Mouse (Mus musculus): ENCODE measurements around the gene Ap1s1. TPM values are rescaled to one million over a fixed set of nuclear protein-coding genes. Genes with fewer than 3 reads are reported as not detected.

The Ap1s1 gene
- polyA plus RNA-seq, 1 experiment from 2014 or later, result 284 TPM

DNA sequence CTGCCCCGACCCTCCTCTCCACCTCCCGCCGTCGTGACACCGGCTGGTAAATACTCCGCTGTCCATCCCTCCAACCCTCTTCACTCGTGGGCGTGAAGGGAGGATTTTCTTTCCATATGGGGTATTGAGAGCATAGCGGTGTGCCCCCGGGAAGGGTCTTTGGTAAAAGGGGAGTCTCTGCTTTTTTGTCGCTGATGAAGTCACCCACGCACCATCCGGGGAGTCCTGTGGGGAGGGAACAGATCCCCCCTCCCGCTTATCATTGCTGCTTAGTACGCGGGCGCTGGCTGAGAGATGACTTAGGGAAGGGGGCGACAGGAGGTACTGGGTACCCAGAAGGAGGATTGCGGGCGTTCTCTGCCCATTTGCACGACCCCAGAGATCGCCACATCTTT lies 15.5 kb downstream of the Ap1s1 start:
- Histone ChIP-seq H3K9me3 (no peaks in the 10 kb centered on the region), H3K27ac (no peak overlapping the region), H3K36me3 (replicated peaks) (no peaks in the 10 kb centered on the region), H3K4me2 (peak overlapping the region; percentile 92), H3K4me3 (peak overlapping the region; percentile 57), H3K9ac (peak overlapping the region; percentile 51), H3K27me3 (replicated peaks) (peaks cover 48% of the 10 kb centered on the region), H3K4me1 (peaks cover 42% of the 10 kb centered on the region)
- ATAC-seq (replicated peaks), result 0 out of 2 replicates have a peak, but pooled peaks have one; percentile 0
- WGBS, result 8% methylated on average over 22 of the region's 22 CpGs

GRCm38 (mm10) chr5:137029643-137030415 lies 16.1 kb downstream of the Ap1s1 start:
- Histone ChIP-seq H3K4me3 (peak overlapping the region; percentile 57), H3K9ac (peak overlapping the region; percentile 51), H3K27ac (peak overlapping the region; percentile 62), H3K36me3 (replicated peaks) (no peaks in the 10 kb centered on the region), H3K4me1 (peaks cover 48% of the 10 kb centered on the region), H3K4me2 (peak overlapping the region; percentile 92), H3K27me3 (replicated peaks) (peaks cover 51% of the 10 kb centered on the region), H3K9me3 (no peaks in the 10 kb centered on the region)
- under 1% methylated on average over 52 of the region's 52 CpGs for WGBS
- peak; percentile 78 for ATAC-seq (replicated peaks)

- H3K4me1 ChIP-seq, result peaks cover 51% of the 10 kb centered on the region
- H3K36me3 ChIP-seq (replicated peaks), result no peaks in the 10 kb centered on the region
- 1% methylated on average over 7 of the region's 8 CpGs for WGBS
- peak; percentile 7 for ATAC-seq (replicated peaks)
- H3K9me3 ChIP-seq, result no peaks in the 10 kb centered on the region
- peak overlapping the region; percentile 62 for H3K27ac ChIP-seq
- H3K9ac ChIP-seq, result peak overlapping the region; percentile 36
- H3K4me3 ChIP-seq, result peak overlapping the region; percentile 57
- H3K4me2 ChIP-seq, result peak overlapping the region; percentile 92
- peaks cover 57% of the 10 kb centered on the region for H3K27me3 ChIP-seq (replicated peaks)
Observed at GRCm38 (mm10) chr5:137029273-137029585, 16.7 kb downstream of the Ap1s1 start.

- peak; percentile 11; the same call in 1 of the 2 replicates for ATAC-seq (replicated peaks)
- Histone ChIP-seq H3K4me1 (peaks cover 51% of the 10 kb centered on the region), H3K4me3 (peak overlapping the region; percentile 57), H3K27ac (no peak overlapping the region), H3K9ac (peak overlapping the region; percentile 36; the same call in 1 of the 2 replicates), H3K9me3 (no peaks in the 10 kb centered on the region), H3K36me3 (replicated peaks) (no peaks in the 10 kb centered on the region), H3K4me2 (peak overlapping the region; percentile 92), H3K27me3 (replicated peaks) (peaks cover 60% of the 10 kb centered on the region)
- WGBS, result 1% methylated on average over 28 of the region's 29 CpGs
Observed at GRCm38 (mm10) chr5:137028561-137029272, 17.2 kb downstream of the Ap1s1 start.

GRCm38 (mm10) chr5:137026092-137026491 lies 19.8 kb downstream of the Ap1s1 start, which contains the start of gene Vgf:
Gene Vgf (plus strand): TSS chr5:137026392.
- 43% methylated on average over 4 of the region's 4 CpGs for WGBS
- H3K9me3 ChIP-seq, result no peaks in the 10 kb centered on the region
- peak within 1 kb of the TSS; percentile 35 for H3K4me3 ChIP-seq
- H3K27ac ChIP-seq, result no peak within 1 kb of the TSS
- peak within 1 kb of the TSS; percentile 56 for H3K4me2 ChIP-seq
- no peak within 1 kb of the TSS for H3K9ac ChIP-seq
- H3K4me1 ChIP-seq, result peaks cover 36% of the 10 kb centered on the region
- no peaks in the 10 kb centered on the region for H3K36me3 ChIP-seq (replicated peaks)
- H3K27me3 ChIP-seq (replicated peaks), result peaks cover 54% of the 10 kb centered on the region
- ATAC-seq (replicated peaks), result no peak

DNA sequence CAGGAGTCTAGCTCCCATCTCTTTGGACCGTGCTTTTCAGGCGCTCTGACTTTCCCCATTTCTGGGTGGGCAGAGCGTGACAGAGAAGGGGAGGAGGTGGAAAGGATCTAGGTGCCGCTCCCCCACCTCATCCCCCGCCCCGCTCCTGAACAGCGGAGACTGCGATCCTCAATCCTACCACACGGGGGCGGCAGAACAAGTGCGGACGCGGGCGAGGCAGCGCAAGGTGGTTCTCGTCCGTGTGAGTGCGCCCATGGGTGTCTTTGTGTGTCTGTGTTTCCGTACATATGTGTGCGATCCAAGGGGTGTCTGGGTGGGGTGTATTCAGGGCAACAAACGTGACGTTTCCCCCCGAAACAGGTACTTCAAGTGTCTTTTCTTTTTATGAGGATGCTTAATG lies 20.8 kb downstream of the Ap1s1 start:
- H3K4me1 ChIP-seq, result peaks cover 27% of the 10 kb centered on the region
- no peaks in the 10 kb centered on the region for H3K36me3 ChIP-seq (replicated peaks)
- 0% methylated on average over 23 of the region's 23 CpGs for WGBS
- no peak for ATAC-seq (replicated peaks)
- no peaks in the 10 kb centered on the region for H3K9me3 ChIP-seq
- no peak overlapping the region for H3K9ac ChIP-seq
- H3K27me3 ChIP-seq (replicated peaks), result peaks cover 51% of the 10 kb centered on the region
- H3K27ac ChIP-seq, result no peak overlapping the region
- peak overlapping the region; percentile 56 for H3K4me2 ChIP-seq
- peak overlapping the region; percentile 35 for H3K4me3 ChIP-seq

DNA sequence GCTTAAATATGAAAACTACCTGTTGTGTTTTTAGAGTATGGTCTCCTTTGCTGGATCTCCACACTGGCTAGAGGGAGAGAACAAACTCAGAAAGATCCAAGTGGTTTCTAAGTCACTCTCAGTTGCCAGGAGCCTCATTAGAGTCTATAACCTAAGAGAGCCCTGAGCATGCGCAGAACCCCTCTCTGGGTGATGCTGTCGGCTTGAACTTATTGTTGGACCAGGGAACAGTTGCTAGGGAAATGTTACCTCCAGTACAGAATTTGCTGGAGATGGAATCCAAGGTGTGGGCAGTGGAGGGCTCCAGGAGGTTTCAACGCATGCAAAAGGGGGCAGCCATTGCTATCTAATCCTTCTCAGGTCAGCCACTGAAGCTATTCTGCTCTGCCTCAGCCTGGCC lies 21.6 kb downstream of the Ap1s1 start:
- H3K4me1 ChIP-seq, result peaks cover 23% of the 10 kb centered on the region
- 53% methylated on average over 3 of the region's 3 CpGs for WGBS
- no peak overlapping the region for H3K4me3 ChIP-seq
- no peak for ATAC-seq (replicated peaks)
- no peak overlapping the region for H3K4me2 ChIP-seq
- peaks cover 47% of the 10 kb centered on the region for H3K27me3 ChIP-seq (replicated peaks)
- H3K27ac ChIP-seq, result no peak overlapping the region
- no peaks in the 10 kb centered on the region for H3K9me3 ChIP-seq
- no peak overlapping the region for H3K9ac ChIP-seq
- H3K36me3 ChIP-seq (replicated peaks), result no peaks in the 10 kb centered on the region

GRCm38 (mm10) chr5:137015913-137016312 lies 30.0 kb downstream of the Ap1s1 start:
- no peak for ATAC-seq (replicated peaks)
- H3K36me3 ChIP-seq (replicated peaks), result no peaks in the 10 kb centered on the region
- H3K27me3 ChIP-seq (replicated peaks), result no peaks in the 10 kb centered on the region
- H3K4me1 ChIP-seq, result no peaks in the 10 kb centered on the region
- no peak overlapping the region for H3K27ac ChIP-seq
- WGBS, result 84% methylated on average over 3 of the region's 3 CpGs
- H3K4me3 ChIP-seq, result no peak overlapping the region
- H3K9me3 ChIP-seq, result no peaks in the 10 kb centered on the region
- no peak overlapping the region for H3K9ac ChIP-seq
- no peak overlapping the region for H3K4me2 ChIP-seq

GRCm38 (mm10) chr5:137012401-137012950 lies 33.5 kb downstream of the Ap1s1 start:
- Histone ChIP-seq H3K27ac (no peak overlapping the region), H3K4me2 (no peak overlapping the region), H3K4me3 (no peak overlapping the region), H3K4me1 (no peaks in the 10 kb centered on the region), H3K9me3 (no peaks in the 10 kb centered on the region), H3K27me3 (replicated peaks) (no peaks in the 10 kb centered on the region), H3K36me3 (replicated peaks) (no peaks in the 10 kb centered on the region), H3K9ac (no peak overlapping the region)
- ATAC-seq (replicated peaks), result no peak
- WGBS, result 75% methylated on average over 15 of the region's 15 CpGs

DNA sequence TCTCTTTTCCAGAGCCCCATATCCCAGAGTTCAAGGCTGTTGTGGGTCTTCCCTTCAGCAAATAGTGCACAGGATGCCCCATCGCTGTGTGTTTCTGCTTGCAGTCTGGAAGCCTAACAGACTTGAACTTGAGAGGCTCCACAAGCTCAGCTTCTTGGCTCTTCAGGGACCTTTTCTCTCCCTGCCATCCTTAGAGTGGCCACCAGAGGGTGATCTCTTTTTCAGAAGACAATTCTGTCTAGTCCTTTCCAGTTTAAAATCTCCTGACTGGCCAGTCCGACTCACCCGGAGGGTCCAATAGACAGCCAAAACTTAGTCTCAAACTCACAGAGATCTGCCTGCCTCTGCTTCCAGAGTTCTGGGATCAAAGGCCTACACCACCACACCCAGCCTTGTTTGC lies 35.9 kb downstream of the Ap1s1 start:
- H3K27ac ChIP-seq, result no peak overlapping the region
- no peaks in the 10 kb centered on the region for H3K4me1 ChIP-seq
- no peak overlapping the region for H3K4me3 ChIP-seq
- H3K27me3 ChIP-seq (replicated peaks), result no peaks in the 10 kb centered on the region; the same call in 1 of the 2 replicates
- no peak for ATAC-seq (replicated peaks)
- no peak overlapping the region for H3K4me2 ChIP-seq
- H3K9ac ChIP-seq, result no peak overlapping the region
- 26% methylated on average over 3 of the region's 3 CpGs for WGBS
- no peaks in the 10 kb centered on the region for H3K9me3 ChIP-seq
- no peaks in the 10 kb centered on the region for H3K36me3 ChIP-seq (replicated peaks)

DNA sequence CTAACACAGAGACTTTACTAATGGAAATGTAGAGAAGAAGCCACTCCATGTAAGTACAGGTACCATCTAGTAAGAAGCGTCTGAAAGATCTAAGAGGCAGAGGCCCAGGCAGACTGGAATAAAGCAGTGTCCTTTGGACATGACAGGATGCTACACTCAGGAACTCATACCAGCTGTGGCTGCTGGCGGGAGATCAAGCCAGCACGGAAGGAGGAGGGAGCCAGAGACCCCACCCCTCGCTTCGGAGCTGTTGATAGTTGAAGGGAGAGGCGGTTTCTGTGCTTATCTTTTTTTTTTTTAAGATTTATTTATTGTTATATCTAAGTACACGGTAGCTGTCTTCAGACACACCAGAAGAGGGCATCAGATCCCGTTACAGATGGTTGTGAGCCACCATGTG lies 38.7 kb downstream of the Ap1s1 start:
- WGBS, result 65% methylated on average over 8 of the region's 8 CpGs
- H3K4me2 ChIP-seq, result no peak overlapping the region
- H3K4me1 ChIP-seq, result no peaks in the 10 kb centered on the region
- H3K27ac ChIP-seq, result no peak overlapping the region
- no peaks in the 10 kb centered on the region for H3K36me3 ChIP-seq (replicated peaks)
- no peaks in the 10 kb centered on the region; the same call in 1 of the 2 replicates for H3K27me3 ChIP-seq (replicated peaks)
- no peak overlapping the region for H3K9ac ChIP-seq
- ATAC-seq (replicated peaks), result no peak
- H3K4me3 ChIP-seq, result no peak overlapping the region
- H3K9me3 ChIP-seq, result no peaks in the 10 kb centered on the region

DNA sequence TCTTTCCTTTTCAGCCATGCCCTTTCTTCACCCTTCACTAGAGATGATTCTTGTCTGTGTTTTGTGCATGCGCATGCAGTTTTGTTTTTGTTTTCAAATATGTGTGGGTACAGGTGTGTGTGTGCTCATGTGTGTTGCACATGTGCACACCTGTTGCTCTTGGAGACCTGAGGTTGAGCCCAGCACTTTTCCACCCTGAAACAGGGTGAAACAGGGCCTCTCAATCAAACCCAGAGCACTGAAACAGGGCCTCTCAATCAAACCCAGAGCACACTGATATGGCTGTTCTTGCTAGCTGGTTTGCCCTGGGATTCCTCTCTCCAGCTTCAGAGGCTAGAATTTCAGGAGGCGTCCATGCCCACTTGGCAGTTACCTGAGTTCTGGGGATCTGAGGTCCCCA lies 45.3 kb downstream of the Ap1s1 start:
- WGBS, result 81% methylated on average over 2 of the region's 2 CpGs
- Histone ChIP-seq H3K9ac (no peak overlapping the region), H3K4me2 (no peak overlapping the region), H3K9me3 (no peaks in the 10 kb centered on the region), H3K4me3 (no peak overlapping the region), H3K27me3 (replicated peaks) (no peaks in the 10 kb centered on the region), H3K36me3 (replicated peaks) (peaks cover 7% of the 10 kb centered on the region; the same call in 1 of the 2 replicates), H3K27ac (no peak overlapping the region), H3K4me1 (no peaks in the 10 kb centered on the region)
- no peak for ATAC-seq (replicated peaks)

Data from midbrain, embryonic 15.5 days (tissue).